Mouse (Mus musculus) liver, adult 2 months (tissue): ENCODE results near the gene Actn2. TPM values are rescaled to one million over a fixed set of nuclear protein-coding genes. Genes with fewer than 3 reads are reported as not detected.

Experiments used
- DNase-seq: peaks from one replicate; pipeline ENCODE4 v3.0.0-alpha.2; 2011; ENCODE audit warnings: low read depth, low spot score; ENCODE audit errors: extremely low read depth
- H3K27ac ChIP-seq: fragments of 200-500 bp; replicated peaks from 2 replicates; pipeline ENCODE4 v1.5.1; 2012; ENCODE audit warnings: low read depth, mild to moderate bottlenecking, control low read depth, inconsistent platforms, low read length; ENCODE audit not compliant: insufficient read depth
- H3K27me3 ChIP-seq: fragments of 200-500 bp; 2 replicates; pipeline ENCODE4 v1.6.1; 2012; ENCODE audit warnings: mild to moderate bottlenecking, moderate library complexity, low read length, inconsistent platforms; ENCODE audit not compliant: control insufficient read depth, insufficient read depth
- H3K36me3 ChIP-seq: fragments of 200-500 bp; 2 replicates; pipeline ENCODE4 v1.6.1; 2012; ENCODE audit warnings: low read length, inconsistent platforms; ENCODE audit not compliant: control insufficient read depth, insufficient read depth
- H3K4me1 ChIP-seq: fragments of 200-500 bp; 2 replicates; pipeline ENCODE4 v1.6.1; 2011; ENCODE audit warnings: low read length; ENCODE audit not compliant: control insufficient read depth, insufficient read depth
- H3K4me3 ChIP-seq: fragments of 200-500 bp; 2 replicates; pipeline ENCODE4 v1.5.1; 2011; ENCODE audit warnings: low read depth, mild to moderate bottlenecking, control low read depth, low read length, moderate library complexity; ENCODE audit not compliant: insufficient read depth
- H3K79me2 ChIP-seq: fragments of 200-500 bp; 2 replicates; pipeline ENCODE4 v1.6.1; 2012; ENCODE audit warnings: inconsistent platforms, mild to moderate bottlenecking, low read length, moderate library complexity; ENCODE audit not compliant: control insufficient read depth, insufficient read depth
- H3K9ac ChIP-seq: fragments of 200-500 bp; 2 replicates; pipeline ENCODE4 v1.6.1; 2012; ENCODE audit warnings: low read depth, mild to moderate bottlenecking, control low read depth, inconsistent platforms, low read length
- CTCF ChIP-seq: fragments of 200-500 bp; IDR thresholded peaks from 2 replicates; pipeline ENCODE4 v1.5.1; 2011; ENCODE audit warnings: low read depth, low read length, control low read depth
- POLR2A ChIP-seq: fragments of 200-500 bp; IDR thresholded peaks from 2 replicates; pipeline ENCODE4 v1.6.1; 2011; ENCODE audit warnings: low read length, control low read depth; ENCODE audit not compliant: insufficient read depth; ENCODE audit errors: extremely low read depth
- WGBS: fragments of 180-500 bp; shearing (Covaris S2); methylation state at CpG from one replicate; pipeline ENCODE4 v1.1.7; 2018; 5-methylcytosine and 5-hydroxymethylcytosine counted together
- polyA plus RNA-seq: library from polyadenylated mRNA; depleted of rRNA; stranded (reverse); fragments of >200 nt; gene quantifications from 2 replicates; pipeline ENCODE4 v1.2.3, GENCODE M21; 2012
- total RNA-seq: library from RNA; depleted of rRNA; stranded (reverse); fragments of >200 nt; gene quantifications from 2 replicates; pipeline ENCODE4 v1.2.3, GENCODE M21; 2014

Gene Actn2
- total and polyA plus RNA-seq, 2 experiments = 0.06 to 1.2 TPM

- no peak overlapping the region for H3K27ac ChIP-seq
- no peaks in the 10 kb centered on the region for H3K36me3 ChIP-seq
- H3K79me2 ChIP-seq = no peaks in the 10 kb centered on the region
- no peak for DNase-seq
- H3K4me3 ChIP-seq = no peak overlapping the region
- 67% methylated on average over 10 of the region's 10 CpGs for WGBS
- H3K4me1 ChIP-seq = no peaks in the 10 kb centered on the region
- no peaks in the 10 kb centered on the region for H3K27me3 ChIP-seq
- TF ChIP-seq CTCF (no peak), POLR2A (no peak)
- H3K9ac ChIP-seq = no peak overlapping the region
These were observed 28.5 kb downstream of the Actn2 start for GRCm38 (mm10) chr13:12311930-12312492.

- TF ChIP-seq POLR2A (no peak), CTCF (no peak)
- 92% methylated on average over 4 of the region's 4 CpGs for WGBS
- Histone ChIP-seq H3K36me3 (no peaks in the 10 kb centered on the region), H3K9ac (no peak overlapping the region), H3K79me2 (no peaks in the 10 kb centered on the region), H3K4me1 (no peaks in the 10 kb centered on the region), H3K27ac (no peak overlapping the region), H3K4me3 (no peak overlapping the region), H3K27me3 (no peaks in the 10 kb centered on the region)
- DNase-seq = no peak
These were observed 29.2 kb downstream of the Actn2 start for GRCm38 (mm10) chr13:12311371-12311770.

- Histone ChIP-seq H3K79me2 (no peaks in the 10 kb centered on the region), H3K4me1 (no peaks in the 10 kb centered on the region), H3K27ac (no peak overlapping the region), H3K27me3 (no peaks in the 10 kb centered on the region), H3K9ac (no peak overlapping the region), H3K4me3 (no peak overlapping the region), H3K36me3 (no peaks in the 10 kb centered on the region)
- no peak for TF ChIP-seq CTCF
- TF ChIP-seq POLR2A = no peak
- DNase-seq = no peak
- WGBS = 62% methylated on average over 3 of the region's 3 CpGs
These were observed 31.1 kb downstream of the Actn2 start for GRCm38 (mm10) chr13:12309446-12309845.

- H3K4me1 ChIP-seq = no peaks in the 10 kb centered on the region
- H3K36me3 ChIP-seq = no peaks in the 10 kb centered on the region
- no peak for DNase-seq
- no peaks in the 10 kb centered on the region for H3K79me2 ChIP-seq
- H3K9ac ChIP-seq = no peak overlapping the region
- WGBS = 86% methylated on average over 12 of the region's 12 CpGs
- H3K27ac ChIP-seq = no peak overlapping the region
- no peak for TF ChIP-seq CTCF
- no peak for TF ChIP-seq POLR2A
- H3K27me3 ChIP-seq = no peaks in the 10 kb centered on the region
- no peak overlapping the region for H3K4me3 ChIP-seq
These were observed 31.7 kb downstream of the Actn2 start for GRCm38 (mm10) chr13:12308878-12309277.

GRCm38 (mm10) chr13:12308473-12308872 is 32.1 kb downstream of the Actn2 start:
- Histone ChIP-seq H3K27ac (no peak overlapping the region), H3K27me3 (no peaks in the 10 kb centered on the region), H3K4me3 (no peak overlapping the region), H3K79me2 (no peaks in the 10 kb centered on the region), H3K9ac (no peak overlapping the region), H3K4me1 (no peaks in the 10 kb centered on the region), H3K36me3 (no peaks in the 10 kb centered on the region)
- DNase-seq = no peak
- TF ChIP-seq CTCF (no peak), POLR2A (no peak)
- 92% methylated on average over 8 of the region's 8 CpGs for WGBS

GRCm38 (mm10) chr13:12307286-12307685 is 33.3 kb downstream of the Actn2 start:
- Histone ChIP-seq H3K79me2 (no peaks in the 10 kb centered on the region), H3K27ac (no peak overlapping the region), H3K27me3 (no peaks in the 10 kb centered on the region), H3K36me3 (no peaks in the 10 kb centered on the region), H3K4me1 (no peaks in the 10 kb centered on the region), H3K9ac (no peak overlapping the region), H3K4me3 (no peak overlapping the region)
- WGBS = 65% methylated on average over 4 of the region's 4 CpGs
- no peak for TF ChIP-seq CTCF
- TF ChIP-seq POLR2A = no peak
- DNase-seq = no peak
